Mouse (Mus musculus): ENCODE results near the gene Vmn1r7.
"Not testable (repeated sequence)": the region's sequence is repeated elsewhere in the genome, so short reads cannot be mapped to it uniquely, and the experiment has no call there.

Vmn1r7 gene

GRCm38 (mm10) chr6:57025224-57025623 lies at the start of gene Vmn1r7:
Gene Vmn1r7, minus strand, starts transcription at chr6:57025324.
- DNase-seq (ENCODE audit: low spot score) = not testable (repeated sequence)

- DNase-seq (ENCODE audit: low spot score) = no peak
Measured at GRCm38 (mm10) chr6:57066487-57066886, 41.4 kb upstream of the Vmn1r7 start, which contains the start of gene Vmn1r9. Gene Vmn1r9, plus strand, starts transcription at chr6:57066787.

DNA sequence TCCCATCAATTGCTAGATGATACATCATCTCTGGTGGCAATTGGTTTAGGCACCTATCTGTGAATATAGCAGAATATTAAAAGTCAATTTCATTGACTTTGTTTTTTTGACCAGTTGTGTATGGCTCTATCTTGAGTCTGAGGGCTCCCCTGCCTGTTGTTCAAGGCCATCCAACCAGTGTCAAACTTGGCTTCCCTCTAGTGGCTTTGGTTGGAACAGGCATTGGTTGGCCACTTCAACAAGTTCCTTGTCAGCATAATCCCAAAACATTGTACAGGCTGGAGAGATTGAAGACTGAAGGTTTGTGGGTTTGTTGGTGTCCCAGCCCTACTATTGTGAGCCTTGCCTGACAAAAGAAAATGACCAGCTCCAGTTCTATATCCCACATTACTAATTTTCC lies 38.6 kb upstream of the Vmn1r7 start:
- no peak for DNase-seq (ENCODE audit: low spot score)

- no peak for DNase-seq (ENCODE audit: low spot score)
Measured at GRCm38 (mm10) chr6:57034674-57035073, 9.6 kb upstream of the Vmn1r7 start.

- no peak for DNase-seq (ENCODE audit: low spot score)
Measured at GRCm38 (mm10) chr6:57031984-57032383, 6.9 kb upstream of the Vmn1r7 start, which contains the start of gene Vmn1r8. Gene Vmn1r8, plus strand, starts transcription at chr6:57032284.

GRCm38 (mm10) chr6:56996943-56997342 lies 28.2 kb downstream of the Vmn1r7 start, which contains the start of gene Vmn1r6:
Gene Vmn1r6, plus strand, starts transcription at chr6:56997243.
- DNase-seq (ENCODE audit: low spot score) = no peak

Data from lung, postnatal 25 days (tissue).